In genomic region chr7:70788902-70789796, GRCm38 (mm10) we compare ENCODE assay signal across 9 mouse cellular contexts.
DNase-seq lines count a peak whose midpoint lies in the region; ATAC-seq lines count a peak whose summit lies in the region.
"Had no signal": no experiment of that assay in that cellular context is flagged by ENCODE, and none has a peak within 500 bp of the region (broad histone marks: within the 10 kb centered on the region; RNA-seq: fewer than 3 reads in every experiment).

No protein-coding gene starts in this region.

- no peaks in the 10 kb centered on the region for H3K9me3 ChIP-seq in kidney, embryonic 14.5 days (ENCODE audit: control insufficient read depth, low read length)
- no peaks in the 10 kb centered on the region for H3K9me3 ChIP-seq in hindbrain, embryonic 14.5 days (ENCODE audit: control insufficient read depth, low read length)
- no peaks in the 10 kb centered on the region for H3K9me3 ChIP-seq in neural tube, embryonic 11.5 days (ENCODE audit: control insufficient read depth, low read length)

- peak overlapping the region; percentile 71; the same call in 1 of the 2 replicates for H3K27ac ChIP-seq in kidney, embryonic 14.5 days (ENCODE audit: low read depth, low read length)
- H3K27ac ChIP-seq in hindbrain, embryonic 14.5 days, result no peak overlapping the region
- H3K27ac ChIP-seq in neural tube, embryonic 11.5 days (ENCODE audit: low read depth, low read length), result no peak overlapping the region

- no peak for DNase-seq in kidney, postnatal 14 days
- DNase-seq in embryo, embryonic 11 days, result peak; percentile 73
- peak; percentile 36 for DNase-seq in hindbrain, embryonic 14.5 days (ENCODE audit: low spot score)
- DNase-seq in neural tube, embryonic 11.5 days (ENCODE audit: low spot score), result peak; percentile 53
- no peak for DNase-seq in layer of hippocampus, adult 11-12 months (ENCODE audit: low spot score)
- DNase-seq in gastrocnemius, postnatal 10 days, result no peak
- no peak for DNase-seq in adipocyte (ENCODE audit: low spot score)
- DNase-seq: right cerebral cortex, postnatal 25 days had no signal

- H3K36me3 ChIP-seq in kidney, embryonic 14.5 days (ENCODE audit: control insufficient read depth, insufficient read depth, low read length), result no peaks in the 10 kb centered on the region
- no peaks in the 10 kb centered on the region for H3K36me3 ChIP-seq in hindbrain, embryonic 14.5 days (replicated peaks; ENCODE audit: control insufficient read depth, insufficient read depth)
- H3K36me3 ChIP-seq in neural tube, embryonic 11.5 days (ENCODE audit: control insufficient read depth, insufficient read depth, low read length), result no peaks in the 10 kb centered on the region

- peaks cover 14% of the 10 kb centered on the region for H3K4me1 ChIP-seq in kidney, embryonic 14.5 days (ENCODE audit: control insufficient read depth, insufficient read depth, low read length)
- 0 out of 2 replicates have a peak, but pooled peaks cover 11% of the 10 kb centered on the region for H3K4me1 ChIP-seq in hindbrain, embryonic 14.5 days (replicated peaks; ENCODE audit: control insufficient read depth, insufficient read depth, low read length)
- H3K4me1 ChIP-seq in neural tube, embryonic 11.5 days (ENCODE audit: control insufficient read depth, insufficient read depth, low read length), result peaks cover 3% of the 10 kb centered on the region; the same call in 1 of the 2 replicates

- H3K9ac ChIP-seq in kidney, embryonic 14.5 days (ENCODE audit: low read depth, low read length), result no peak overlapping the region; the same call in 1 of the 2 replicates
- no peak overlapping the region for H3K9ac ChIP-seq in hindbrain, embryonic 14.5 days
- no peak overlapping the region for H3K9ac ChIP-seq in neural tube, embryonic 11.5 days (ENCODE audit: low read length)

- 6% methylated on average over 21 of the region's 21 CpGs for WGBS in kidney, embryonic 14.5 days
- WGBS in hindbrain, embryonic 14.5 days, result 5% methylated on average over 21 of the region's 21 CpGs
- WGBS in neural tube, embryonic 11.5 days, result 3% methylated on average over 21 of the region's 21 CpGs

- no peak overlapping the region; the same call in 1 of the 2 replicates for H3K4me2 ChIP-seq in kidney, embryonic 14.5 days (replicated peaks; ENCODE audit: low read depth, low read length)
- H3K4me2 ChIP-seq in hindbrain, embryonic 14.5 days (replicated peaks), result peak overlapping the region; percentile 33
- peak overlapping the region; percentile 15; the same call in 1 of the 2 replicates for H3K4me2 ChIP-seq in neural tube, embryonic 11.5 days (ENCODE audit: low read depth)

- no peaks in the 10 kb centered on the region for H3K27me3 ChIP-seq in kidney, embryonic 14.5 days (ENCODE audit: control insufficient read depth, insufficient read depth, low read length)
- peaks cover 10% of the 10 kb centered on the region for H3K27me3 ChIP-seq in hindbrain, embryonic 14.5 days (ENCODE audit: control insufficient read depth, insufficient read depth, low read length)
- H3K27me3 ChIP-seq in neural tube, embryonic 11.5 days (ENCODE audit: control insufficient read depth, insufficient read depth, low read length), result no peaks in the 10 kb centered on the region

- ATAC-seq in kidney, embryonic 14.5 days (ENCODE audit: low FRiP score, low TSS enrichment), result peak; percentile 72
- ATAC-seq in hindbrain, embryonic 14.5 days (ENCODE audit: low FRiP score), result peak; percentile 40; the same call in 1 of the 2 replicates
- peak; percentile 60; the same call in 1 of the 2 replicates for ATAC-seq in neural tube, embryonic 11.5 days (ENCODE audit: insufficient read depth, low FRiP score, low TSS enrichment)

- no peak overlapping the region for H3K4me3 ChIP-seq in kidney, embryonic 14.5 days (ENCODE audit: low read length)
- no peak overlapping the region for H3K4me3 ChIP-seq in hindbrain, embryonic 14.5 days (replicated peaks; ENCODE audit: low read length)
- no peak overlapping the region for H3K4me3 ChIP-seq in neural tube, embryonic 11.5 days (ENCODE audit: low read depth, low read length)

Comparison
In these comparisons a context has a peak if more than half of its experiments do, and no peak if none do; other contexts are left out.
1. DNase-seq: peak in embryo, embryonic 11 days (single experiment), hindbrain, embryonic 14.5 days (single experiment) and neural tube, embryonic 11.5 days (single experiment); none in kidney, postnatal 14 days (single experiment), layer of hippocampus, adult 11-12 months (single experiment), gastrocnemius, postnatal 10 days (single experiment) and adipocyte (single experiment).
2. Peak in every context shown above with its lines, with median percentiles within 50 percentile points of each other: ATAC-seq.